Mouse (Mus musculus) MEL (cell line): Measurements from ENCODE around the gene Tfpt. TPM values are rescaled to one million over a fixed set of nuclear protein-coding genes. Genes with fewer than 3 reads are reported as not detected.

ENCODE experiments used
- DNase-seq: peaks from one replicate; pipeline ENCODE4 v3.0.0; 2011; ENCODE audit warnings: low read depth, low spot score
- H3K27ac ChIP-seq: 2 replicates; pipeline ENCODE4 v1.5.1; 2012; ENCODE audit warnings: low read depth, mild to moderate bottlenecking, control low read depth, low read length, moderate library complexity; ENCODE audit not compliant: control insufficient read depth
- H3K27me3 ChIP-seq, 2 experiments: fragments of 150-350 bp in 1 of 2; sonication (generic) in 1 of 2; 2 replicates each; pipeline ENCODE4 v1.6.1; 2012; ENCODE audit warnings: low read length in 2 of 2, mild to moderate bottlenecking in 2 of 2, improper control_type of control experiment in 1 of 2, moderate library complexity in 1 of 2; ENCODE audit not compliant: insufficient read depth in 2 of 2, control insufficient read depth in 1 of 2
- H3K36me3 ChIP-seq, 2 experiments: 2 replicates each; pipeline ENCODE4 v1.6.1; 2012 to 2014; ENCODE audit warnings: low read length in 2 of 2, improper control_type of control experiment in 1 of 2, inconsistent platforms in 1 of 2, mild to moderate bottlenecking in 1 of 2; ENCODE audit not compliant: insufficient read depth in 2 of 2, control insufficient read depth in 1 of 2
- H3K4me1 ChIP-seq, 2 experiments: fragments of 150-350 bp in 1 of 2; sonication (generic) in 1 of 2; 2 replicates each; pipeline ENCODE4 v1.6.1; 2012; ENCODE audit warnings: low read length in 2 of 2, improper control_type of control experiment in 1 of 2, mild to moderate bottlenecking in 1 of 2; ENCODE audit not compliant: insufficient read depth in 2 of 2, control insufficient read depth in 1 of 2
- H3K4me3 ChIP-seq, 2 experiments: fragments of 150-350 bp in 1 of 2; sonication (generic) in 1 of 2; 2 replicates each; pipeline ENCODE4 v1.5.1; 2012; ENCODE audit warnings: low read depth in 2 of 2, low read length in 2 of 2, mild to moderate bottlenecking in 2 of 2, moderate library complexity in 2 of 2, control low read depth in 1 of 2, improper control_type of control experiment in 1 of 2; ENCODE audit not compliant: control insufficient read depth in 1 of 2, insufficient read depth in 1 of 2
- H3K79me2 ChIP-seq: 2 replicates; pipeline ENCODE4 v1.6.1; 2012; ENCODE audit warnings: mild to moderate bottlenecking, low read length, moderate library complexity; ENCODE audit not compliant: control insufficient read depth, poor library complexity, insufficient read depth
- H3K9ac ChIP-seq: 2 replicates; pipeline ENCODE4 v1.6.1; 2012; ENCODE audit warnings: low read depth, mild to moderate bottlenecking, control low read depth, low read length, moderate library complexity; ENCODE audit not compliant: control insufficient read depth, poor library complexity, severe bottlenecking
- H3K9me3 ChIP-seq: fragments of 150-350 bp; sonication (generic); replicated peaks from 2 replicates; pipeline ENCODE4 v1.6.1; 2012; ENCODE audit warnings: mild to moderate bottlenecking, low read length, improper control_type of control experiment, moderate library complexity; ENCODE audit not compliant: insufficient read depth
- BHLHE40 ChIP-seq: IDR thresholded peaks from 2 replicates; pipeline ENCODE4 v1.6.1; 2012; ENCODE audit warnings: low read depth, mild to moderate bottlenecking, inconsistent platforms, low read length, improper control_type of control experiment, borderline replicate concordance
- CHD1 ChIP-seq: IDR thresholded peaks from 2 replicates; pipeline ENCODE4 v1.6.1; 2012; ENCODE audit warnings: low read depth, mild to moderate bottlenecking, inconsistent platforms, low read length, improper control_type of control experiment
- CTCF ChIP-seq, 3 experiments: IDR thresholded peaks in 2 of 3; conservative IDR thresholded peaks in 1 of 3; 2 replicates each; pipeline ENCODE4 v1.5.1; 2011 to 2012; ENCODE audit warnings: low read length in 3 of 3, low read depth in 2 of 3, mild to moderate bottlenecking in 2 of 3, improper control_type of control experiment in 1 of 3, inconsistent platforms in 1 of 3, mixed read lengths in 1 of 3, moderate library complexity in 1 of 3; ENCODE audit not compliant: control insufficient read depth in 1 of 3, insufficient read depth in 1 of 3, poor library complexity in 1 of 3, severe bottlenecking in 1 of 3
- ELF1 ChIP-seq: IDR thresholded peaks from 2 replicates; pipeline ENCODE4 v1.6.1; 2014; ENCODE audit warnings: low read depth, mild to moderate bottlenecking, inconsistent platforms, low read length, improper control_type of control experiment, moderate library complexity
- EP300 ChIP-seq, 2 experiments: IDR thresholded peaks; 2 replicates each; pipeline ENCODE4 v1.6.1; 2011; ENCODE audit warnings: improper control_type of control experiment in 2 of 2, low read length in 2 of 2, low read depth in 1 of 2, mild to moderate bottlenecking in 1 of 2
- GABPA ChIP-seq: IDR thresholded peaks from 2 replicates; pipeline ENCODE4 v1.6.1; 2012; ENCODE audit warnings: low read depth, mild to moderate bottlenecking, inconsistent platforms, low read length, improper control_type of control experiment, moderate library complexity
- GATA1 ChIP-seq: IDR thresholded peaks from 2 replicates; pipeline ENCODE4 v1.6.1; 2011; ENCODE audit warnings: low read depth, low read length, improper control_type of control experiment
- HCFC1 ChIP-seq: IDR thresholded peaks from 2 replicates; pipeline ENCODE4 v1.6.1; 2012; ENCODE audit warnings: low read depth, mild to moderate bottlenecking, inconsistent platforms, low read length, improper control_type of control experiment, moderate library complexity
- JUND ChIP-seq: IDR thresholded peaks from 2 replicates; pipeline ENCODE4 v1.6.1; 2011; ENCODE audit warnings: low read depth, mild to moderate bottlenecking, improper control_type of control experiment, low read length
- MAX ChIP-seq: IDR thresholded peaks from 2 replicates; pipeline ENCODE4 v1.6.1; 2011; ENCODE audit warnings: low read length, improper control_type of control experiment
- MAZ ChIP-seq: IDR thresholded peaks from 2 replicates; pipeline ENCODE4 v1.6.1; 2012; ENCODE audit warnings: low read depth, mild to moderate bottlenecking, inconsistent platforms, low read length, improper control_type of control experiment
- MXI1 ChIP-seq: IDR thresholded peaks from 2 replicates; pipeline ENCODE4 v1.6.1; 2011; ENCODE audit warnings: mild to moderate bottlenecking, low read depth, low read length, improper control_type of control experiment
- MYC ChIP-seq: IDR thresholded peaks from 2 replicates; pipeline ENCODE4 v1.6.1; 2011; ENCODE audit warnings: low read depth, mild to moderate bottlenecking, low read length, improper control_type of control experiment, moderate library complexity
- POLR2AphosphoS5 ChIP-seq: IDR thresholded peaks from 2 replicates; pipeline ENCODE4 v1.6.1; 2012; ENCODE audit warnings: low read depth, borderline replicate concordance, mild to moderate bottlenecking, inconsistent platforms, low read length, moderate library complexity, mixed read lengths
- RCOR1 ChIP-seq: IDR thresholded peaks from 2 replicates; pipeline ENCODE4 v1.6.1; 2012; ENCODE audit warnings: low read depth, mild to moderate bottlenecking, inconsistent platforms, low read length, improper control_type of control experiment
- SIN3A ChIP-seq: IDR thresholded peaks from 2 replicates; pipeline ENCODE4 v1.6.1; 2012; ENCODE audit warnings: low read length, improper control_type of control experiment, inconsistent platforms
- TAL1 ChIP-seq: IDR thresholded peaks from 2 replicates; pipeline ENCODE4 v1.6.1; 2012; ENCODE audit warnings: mild to moderate bottlenecking, inconsistent platforms, low read length, moderate library complexity, mixed read lengths
- TBP ChIP-seq: IDR thresholded peaks from 2 replicates; pipeline ENCODE4 v1.8.0; 2011; ENCODE audit warnings: low read depth, low read length, improper control_type of control experiment
- UBTF ChIP-seq: IDR thresholded peaks from 2 replicates; pipeline ENCODE4 v1.6.1; 2012; ENCODE audit warnings: low read depth, mild to moderate bottlenecking, inconsistent platforms, low read length, improper control_type of control experiment, moderate library complexity, borderline replicate concordance; ENCODE audit not compliant: insufficient read depth
- USF1 ChIP-seq: IDR thresholded peaks from 2 replicates; pipeline ENCODE4 v1.6.1; 2014; ENCODE audit warnings: low read depth, mild to moderate bottlenecking, inconsistent platforms, low read length, improper control_type of control experiment, moderate library complexity
- ZC3H11A ChIP-seq: IDR thresholded peaks from 2 replicates; pipeline ENCODE4 v1.6.1; 2012; ENCODE audit warnings: low read depth, mild to moderate bottlenecking, inconsistent platforms, low read length, improper control_type of control experiment
- ZKSCAN1 ChIP-seq: IDR thresholded peaks from 2 replicates; pipeline ENCODE4 v1.6.1; 2012; ENCODE audit warnings: low read depth, mild to moderate bottlenecking, inconsistent platforms, low read length, improper control_type of control experiment, moderate library complexity
- polyA plus RNA-seq, 2 experiments: library from polyadenylated mRNA; stranded (reverse) in 1 of 2; unstranded in 1 of 2; fragments of >175 nt in 1 of 2; fragments of >200 nt in 1 of 2; gene quantifications; 2 replicates each; pipeline versions ENCODE4 v1.2.1 to v1.2.4; 2012; ENCODE audit warnings: low replicate concordance in 2 of 2, low read depth in 1 of 2; ENCODE audit not compliant: insufficient read length in 2 of 2, insufficient read depth in 1 of 2, missing spikeins in 1 of 2
- total RNA-seq: library from RNA; depleted of rRNA; stranded (reverse); fragments of 300-350 nt; gene quantifications from 2 replicates; pipeline ENCODE4 v1.2.3, GENCODE M21; 2012

Gene Tfpt
- total and polyA plus RNA-seq, 3 experiments, result 42.4 to 50.0 TPM; not detected in 1

- no peak for TF ChIP-seq BHLHE40
- peak; percentile 90 for TF ChIP-seq ELF1
- TF ChIP-seq POLR2AphosphoS5, result no peak
- TF ChIP-seq JUND, result no peak
These were observed 15.2 kb upstream of the Tfpt start, which contains the start of gene Cnot3 (continued) for GRCm38 (mm10) chr7:3644672-3645487.

DNA sequence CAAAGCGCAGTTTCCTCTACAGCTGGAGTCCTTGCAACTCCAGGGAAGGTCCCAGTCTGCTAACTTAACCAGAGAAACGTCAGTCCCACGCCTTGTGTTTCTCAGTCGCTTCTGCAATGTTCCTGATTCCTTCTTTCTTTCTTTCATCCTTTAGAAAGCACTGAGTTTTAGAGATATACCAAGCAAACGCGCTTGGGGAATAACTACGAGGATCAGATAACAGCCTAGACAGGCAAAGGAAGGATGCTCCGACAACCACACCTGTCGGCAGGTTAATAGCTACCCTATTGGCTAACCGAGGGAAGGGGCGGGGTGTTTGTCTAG lies 14.6 kb upstream of the Tfpt start:
- peak overlapping the region; percentile 28 for H3K9ac ChIP-seq
- H3K36me3 ChIP-seq, result peaks cover 1 to 37% of the 10 kb centered on the region in 2 experiments; a peak in 3 of 4 replicates
- H3K4me1 ChIP-seq, result peaks cover 3 to 36% of the 10 kb centered on the region in 2 experiments
- H3K4me3 ChIP-seq, result peak overlapping the region; percentile 44 to 45
- H3K79me2 ChIP-seq, result peaks cover 39% of the 10 kb centered on the region
- DNase-seq, result no peak
- H3K27ac ChIP-seq, result peak overlapping the region; percentile 46
- no peaks in the 10 kb centered on the region for H3K27me3 ChIP-seq
- TF ChIP-seq TBP (no peak), GATA1 (peak; percentile 62; the same call in 1 of the 2 replicates)
- no peaks in the 10 kb centered on the region for H3K9me3 ChIP-seq

- H3K9ac ChIP-seq, result peak overlapping the region; percentile 28
These were observed 14.1 kb upstream of the Tfpt start for GRCm38 (mm10) chr7:3643843-3644242.

More at GRCm38 (mm10) chr7:3643843-3644242, 14.1 kb upstream of the Tfpt start:
- H3K27ac ChIP-seq, result peak overlapping the region; percentile 46
- peak overlapping the region; percentile 44 to 45 for H3K4me3 ChIP-seq
- no peaks in the 10 kb centered on the region for H3K27me3 ChIP-seq
- no peaks in the 10 kb centered on the region for H3K9me3 ChIP-seq
- H3K79me2 ChIP-seq, result peaks cover 36% of the 10 kb centered on the region
- DNase-seq, result no peak
- no peak for TF ChIP-seq ELF1
- TF ChIP-seq ZC3H11A, result no peak
- no peak for TF ChIP-seq TAL1
- TF ChIP-seq MAZ, result no peak
- no peak for TF ChIP-seq RCOR1
- TF ChIP-seq UBTF, result no peak
- TF ChIP-seq CTCF (IDR thresholded peaks at IDR 0.05 in 2 of 3, conservative IDR thresholded peaks at IDR 0.05 in 1 of 3; ENCODE audit: control insufficient read depth in 1 of 3, insufficient read depth in 1 of 3, low read depth in 2 of 3, low read length in 3 of 3, poor library complexity in 1 of 3, severe bottlenecking in 1 of 3), result no peak
- TF ChIP-seq CHD1, result 0 out of 2 replicates have a peak, but pooled peaks have one; percentile 67
- no peak for TF ChIP-seq EP300 (IDR thresholded peaks at IDR 0.05; ENCODE audit: low read depth in 1 of 2, low read length in 2 of 2)
- peak; percentile 65; the same call in 1 of the 2 replicates for TF ChIP-seq BHLHE40
- peak; percentile 56 for TF ChIP-seq MAX
- TF ChIP-seq USF1, result no peak
- no peak for TF ChIP-seq GABPA
- TF ChIP-seq ZKSCAN1, result no peak
- peak; percentile 65; the same call in 1 of the 2 replicates for TF ChIP-seq SIN3A
- peak; percentile 71; the same call in 1 of the 2 replicates for TF ChIP-seq MXI1
- TF ChIP-seq POLR2AphosphoS5, result no peak
- peak; percentile 45; the same call in 1 of the 2 replicates for TF ChIP-seq MYC
- no peak for TF ChIP-seq HCFC1
- H3K36me3 ChIP-seq, result peaks cover 0 to 33% of the 10 kb centered on the region in 2 experiments; a peak in 3 of 4 replicates
- H3K4me1 ChIP-seq, result peaks cover 3 to 36% of the 10 kb centered on the region in 2 experiments
